Mouse (Mus musculus) hindbrain, embryonic 16.5 days (tissue): ENCODE measurements around the gene Tcaim. TPM values are rescaled to one million over a fixed set of nuclear protein-coding genes. Genes with fewer than 3 reads are reported as not detected.

Experiments
- ATAC-seq: fragments of 200-750 bp; cut with Nextera tagmentation; 2 replicates; pipeline ENCODE4 v1.8.0; 2017; ENCODE audit warnings: moderate TSS enrichment, moderate library complexity
- H3K27ac ChIP-seq: fragments of 300-500 bp; sonication (generic); 2 replicates; pipeline ENCODE4 v1.5.1; 2014; ENCODE audit warnings: low read depth, mild to moderate bottlenecking, control low read depth, low read length, moderate library complexity
- H3K27me3 ChIP-seq: fragments of 300-500 bp; sonication (generic); replicated peaks from 2 replicates; pipeline ENCODE4 v1.6.1; 2014; ENCODE audit warnings: low read length; ENCODE audit not compliant: control insufficient read depth, insufficient read depth
- H3K36me3 ChIP-seq: fragments of 300-500 bp; sonication (generic); 2 replicates; pipeline ENCODE4 v1.6.1; 2014; ENCODE audit warnings: mild to moderate bottlenecking, low read length, moderate library complexity, mixed read lengths; ENCODE audit not compliant: control insufficient read depth, insufficient read depth
- H3K4me1 ChIP-seq: fragments of 300-500 bp; sonication (generic); 2 replicates; pipeline ENCODE4 v1.6.1; 2014; ENCODE audit warnings: low read depth, low read length; ENCODE audit not compliant: control insufficient read depth, insufficient read depth
- H3K4me2 ChIP-seq: fragments of 300-500 bp; sonication (generic); 2 replicates; pipeline ENCODE4 v1.6.1; 2014; ENCODE audit warnings: mild to moderate bottlenecking, low read length, control low read depth, moderate library complexity
- H3K4me3 ChIP-seq: fragments of 300-500 bp; sonication (generic); 2 replicates; pipeline ENCODE4 v1.5.1; 2014; ENCODE audit warnings: mild to moderate bottlenecking, low read length, control low read depth, moderate library complexity
- H3K9ac ChIP-seq: fragments of 300-500 bp; sonication (generic); 2 replicates; pipeline ENCODE4 v1.6.1; 2014; ENCODE audit warnings: low read depth, mild to moderate bottlenecking, control low read depth, low read length, moderate library complexity
- H3K9me3 ChIP-seq: fragments of 300-500 bp; sonication (generic); 2 replicates; pipeline ENCODE4 v1.6.1; 2014; ENCODE audit warnings: mild to moderate bottlenecking, low read length, moderate library complexity; ENCODE audit not compliant: control insufficient read depth
- WGBS: fragments of 180-500 bp; shearing (Covaris S2); extraction: QIAGEN DNeasy Blood & Tissue Kit; methylation state at CpG from one replicate; pipeline ENCODE4 v1.1.7; 2014; 5-methylcytosine and 5-hydroxymethylcytosine counted together
- polyA plus RNA-seq: library from polyadenylated mRNA; unstranded; fragments of >200 nt; fragmentation: Nextera tagmentation; extraction: Ambion mirVana; gene quantifications from 2 replicates; pipeline ENCODE4 v1.2.1, GENCODE M21; 2015

Gene Tcaim
- 9.3 and 9.8 TPM in 2 replicates for polyA plus RNA-seq

DNA sequence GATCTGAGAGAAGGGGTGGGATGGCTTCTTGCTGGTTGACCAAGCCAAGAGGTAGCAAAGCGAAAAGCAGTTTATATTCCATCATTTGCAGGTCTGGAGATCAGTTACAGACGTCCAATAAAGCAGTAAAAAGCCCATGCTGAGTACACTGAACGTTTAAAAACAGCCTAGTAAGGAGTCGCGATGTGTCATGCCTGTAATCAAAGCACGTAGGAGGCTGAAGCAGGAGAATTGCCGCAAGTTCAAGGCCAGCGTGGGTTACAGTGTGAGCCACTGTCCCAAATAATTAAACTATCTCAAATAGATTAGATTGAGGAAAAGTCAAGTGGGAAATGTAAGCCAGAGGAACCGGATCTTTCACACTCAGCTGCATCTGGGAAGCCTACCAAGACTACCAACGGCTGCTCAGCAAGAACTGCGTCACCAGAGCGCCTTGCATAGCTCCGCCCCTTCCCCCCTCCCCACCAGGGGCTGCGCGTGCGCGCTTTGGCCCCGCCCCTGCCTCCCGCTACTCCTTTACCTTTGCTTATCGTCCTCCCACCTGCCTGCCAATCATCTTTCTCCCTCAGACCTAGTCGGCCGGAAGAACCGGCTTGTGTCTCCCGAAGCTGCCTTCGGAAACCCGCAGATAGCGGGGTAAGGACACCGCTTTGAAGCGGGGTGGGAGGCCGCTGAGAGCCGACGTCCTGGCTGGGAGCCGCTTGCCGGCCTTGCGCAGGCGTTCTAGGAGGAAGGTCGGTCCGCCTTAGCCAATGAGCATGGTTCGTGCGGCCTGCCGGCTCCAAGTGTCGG is at the start of gene Tcaim:
Tcaim (plus strand) TSS at position 487 of the 792 bp plus-strand sequence.
- peak; percentile 99 for ATAC-seq
- no peaks in the 10 kb centered on the region for H3K9me3 ChIP-seq
- H3K4me3 ChIP-seq, result peak within 1 kb of the TSS; percentile 84
- H3K4me1 ChIP-seq, result no peaks in the 10 kb centered on the region; the same call in 1 of the 2 replicates
- peak within 1 kb of the TSS; percentile 84 for H3K4me2 ChIP-seq
- H3K9ac ChIP-seq, result peak within 1 kb of the TSS; percentile 95
- H3K27ac ChIP-seq, result peak within 1 kb of the TSS; percentile 97
- WGBS, result 7% methylated on average over 40 of the region's 42 CpGs
- peaks cover 10% of the 10 kb centered on the region; the same call in 1 of the 2 replicates for H3K36me3 ChIP-seq
- no peaks in the 10 kb centered on the region for H3K27me3 ChIP-seq

DNA sequence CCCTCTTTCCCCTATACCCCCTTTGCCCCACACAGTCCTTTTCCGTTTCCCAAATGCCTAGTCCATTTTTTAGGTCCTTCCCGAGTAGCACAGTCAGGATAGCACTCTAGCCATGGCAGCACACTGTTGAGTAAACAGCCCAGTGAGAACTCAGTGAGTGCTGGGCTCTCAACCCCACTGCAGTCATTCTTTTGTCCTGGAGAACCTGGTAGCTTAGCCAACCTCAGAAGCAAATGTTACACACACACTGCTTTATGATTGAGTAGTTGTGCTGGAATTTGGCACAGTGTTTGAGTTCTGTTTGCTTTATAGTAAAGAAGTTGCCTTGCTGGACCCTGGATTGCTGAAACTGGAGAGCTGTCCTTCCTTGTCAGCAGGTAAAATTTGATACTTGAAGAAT is 47.7 kb upstream of the Tcaim start:
- H3K27me3 ChIP-seq, result no peaks in the 10 kb centered on the region
- H3K36me3 ChIP-seq, result no peaks in the 10 kb centered on the region
- no peak overlapping the region for H3K4me3 ChIP-seq
- H3K9me3 ChIP-seq, result no peaks in the 10 kb centered on the region
- 59% methylated on average over 2 of the region's 2 CpGs for WGBS
- no peak for ATAC-seq
- H3K4me1 ChIP-seq, result no peaks in the 10 kb centered on the region
- no peak overlapping the region for H3K9ac ChIP-seq
- no peak overlapping the region for H3K27ac ChIP-seq
- no peak overlapping the region for H3K4me2 ChIP-seq

DNA sequence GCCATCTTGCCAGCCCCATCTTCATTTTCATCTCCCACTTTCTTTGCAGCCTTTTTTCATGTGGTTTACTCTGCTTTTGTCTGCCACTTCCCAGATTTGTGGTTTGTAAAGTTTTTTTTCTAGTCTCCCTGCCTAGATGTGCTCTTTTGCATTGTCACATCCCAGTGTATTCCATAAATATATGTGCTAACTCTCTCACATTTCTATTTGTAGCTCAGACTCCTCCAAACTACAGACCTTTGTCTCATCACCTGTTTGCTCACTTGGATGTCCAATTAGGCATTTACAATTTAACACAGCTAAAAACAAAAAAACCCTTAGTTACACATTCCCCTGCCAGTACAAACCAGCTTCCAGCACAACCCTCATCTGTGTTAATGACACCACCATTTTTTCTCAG is 45.2 kb upstream of the Tcaim start:
- Histone ChIP-seq H3K4me3 (no peak overlapping the region), H3K27me3 (no peaks in the 10 kb centered on the region), H3K36me3 (no peaks in the 10 kb centered on the region), H3K9ac (no peak overlapping the region), H3K9me3 (no peaks in the 10 kb centered on the region), H3K27ac (no peak overlapping the region), H3K4me2 (no peak overlapping the region), H3K4me1 (no peaks in the 10 kb centered on the region)
- no peak for ATAC-seq

DNA sequence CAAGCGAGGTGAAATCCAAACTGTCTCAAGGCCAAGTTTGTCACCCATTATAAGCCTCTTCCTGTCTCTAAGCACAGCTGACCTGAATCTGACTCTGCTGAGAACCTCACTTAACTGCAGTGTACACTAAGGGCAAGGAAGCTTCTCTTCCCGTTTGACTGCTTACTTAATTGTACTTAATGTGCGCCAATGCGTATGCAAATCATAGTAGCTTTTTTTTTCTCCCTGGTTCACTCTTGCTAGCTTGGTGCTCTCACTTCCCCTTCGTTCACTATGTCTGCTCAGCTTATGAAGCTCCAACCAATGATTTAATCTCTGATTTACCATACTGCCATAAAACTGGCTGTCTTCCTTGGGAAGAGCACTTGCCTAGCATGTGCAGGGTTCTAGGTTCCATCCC is 20.1 kb upstream of the Tcaim start:
- H3K4me2 ChIP-seq, result no peak overlapping the region
- no peak for ATAC-seq
- H3K27me3 ChIP-seq, result no peaks in the 10 kb centered on the region
- H3K4me3 ChIP-seq, result no peak overlapping the region
- H3K36me3 ChIP-seq, result no peaks in the 10 kb centered on the region
- H3K4me1 ChIP-seq, result no peaks in the 10 kb centered on the region
- 75% methylated on average over 5 of the region's 5 CpGs for WGBS
- H3K9ac ChIP-seq, result no peak overlapping the region
- no peak overlapping the region for H3K27ac ChIP-seq
- no peaks in the 10 kb centered on the region for H3K9me3 ChIP-seq

DNA sequence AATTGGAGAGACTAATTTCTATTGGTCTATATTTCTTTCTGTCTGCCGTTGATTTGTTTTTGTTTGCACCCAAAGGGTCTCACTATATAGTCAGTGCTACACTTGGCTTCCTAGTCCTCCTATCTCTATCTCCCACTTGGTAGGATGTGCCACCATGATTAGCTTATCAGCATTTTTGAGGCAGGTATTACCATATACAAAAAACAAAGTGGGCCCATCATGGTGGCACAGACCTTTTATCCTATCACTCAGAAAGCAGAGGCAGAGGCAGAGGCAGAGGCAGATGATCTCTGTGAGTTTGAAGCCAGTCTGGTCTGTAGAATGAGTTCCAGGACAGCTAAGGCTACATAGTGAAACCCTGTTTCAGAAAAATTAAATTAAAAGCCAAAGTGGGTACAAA is 18.8 kb upstream of the Tcaim start:
- Histone ChIP-seq H3K4me3 (no peak overlapping the region), H3K27ac (no peak overlapping the region), H3K27me3 (no peaks in the 10 kb centered on the region), H3K4me2 (no peak overlapping the region), H3K36me3 (no peaks in the 10 kb centered on the region), H3K9me3 (no peaks in the 10 kb centered on the region), H3K4me1 (no peaks in the 10 kb centered on the region), H3K9ac (no peak overlapping the region)
- ATAC-seq, result no peak
- WGBS, result 98% methylated on average over 1 of the region's 1 CpGs

DNA sequence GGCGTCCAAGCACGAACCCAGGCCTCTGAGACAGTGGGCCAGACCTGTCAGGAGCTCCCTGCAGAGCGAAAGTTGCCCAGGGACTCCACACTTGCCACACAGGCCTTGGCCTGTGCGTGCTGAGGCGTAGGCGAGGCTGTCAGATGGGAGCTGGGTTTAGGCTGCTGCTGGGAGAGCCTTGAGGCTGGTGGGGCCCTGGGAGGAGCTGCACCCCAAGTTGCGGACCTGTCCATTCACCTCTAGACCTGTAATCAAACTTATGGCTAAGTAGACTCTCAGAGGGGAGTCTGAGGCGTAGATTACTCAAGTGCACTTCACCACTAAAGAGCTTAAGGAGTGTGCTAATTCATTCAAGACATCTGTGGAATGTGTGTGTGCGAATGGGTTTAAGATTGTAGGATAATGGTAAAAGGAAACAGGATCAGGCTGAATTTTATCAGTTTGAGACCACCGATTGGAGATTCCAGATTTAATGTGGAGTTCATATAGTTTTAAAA is 554 bp downstream of the Tcaim start:
- 17% methylated on average over 10 of the region's 10 CpGs for WGBS
- peaks cover 10% of the 10 kb centered on the region; the same call in 1 of the 2 replicates for H3K36me3 ChIP-seq
- peak overlapping the region; percentile 95 for H3K9ac ChIP-seq
- H3K4me1 ChIP-seq, result no peaks in the 10 kb centered on the region; the same call in 1 of the 2 replicates
- no peak for ATAC-seq
- no peaks in the 10 kb centered on the region for H3K27me3 ChIP-seq
- H3K4me3 ChIP-seq, result peak overlapping the region; percentile 84
- H3K9me3 ChIP-seq, result no peaks in the 10 kb centered on the region
- peak overlapping the region; percentile 97 for H3K27ac ChIP-seq
- H3K4me2 ChIP-seq, result peak overlapping the region; percentile 84

DNA sequence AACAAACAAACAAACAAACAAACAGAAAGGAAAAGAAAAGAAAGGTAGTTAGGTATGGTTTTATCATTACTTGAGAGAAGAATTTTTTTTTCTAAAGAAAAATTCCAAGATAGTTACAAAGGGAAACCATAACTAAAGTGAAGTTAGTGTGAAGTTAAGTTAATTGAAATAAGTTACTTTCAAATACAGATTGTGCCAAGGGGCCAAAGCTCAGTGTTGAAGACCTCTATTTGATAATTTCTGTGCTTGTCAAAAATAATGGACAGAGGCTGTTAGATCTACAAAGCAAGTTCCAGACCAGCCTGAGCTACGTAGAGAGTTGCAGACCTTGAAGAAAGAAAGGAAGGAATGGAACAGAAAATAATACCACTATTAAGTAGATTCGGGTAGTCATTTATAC is 1.8 kb downstream of the Tcaim start:
- no peaks in the 10 kb centered on the region; the same call in 1 of the 2 replicates for H3K4me1 ChIP-seq
- WGBS, result 95% methylated on average over 2 of the region's 2 CpGs
- ATAC-seq, result no peak

DNA sequence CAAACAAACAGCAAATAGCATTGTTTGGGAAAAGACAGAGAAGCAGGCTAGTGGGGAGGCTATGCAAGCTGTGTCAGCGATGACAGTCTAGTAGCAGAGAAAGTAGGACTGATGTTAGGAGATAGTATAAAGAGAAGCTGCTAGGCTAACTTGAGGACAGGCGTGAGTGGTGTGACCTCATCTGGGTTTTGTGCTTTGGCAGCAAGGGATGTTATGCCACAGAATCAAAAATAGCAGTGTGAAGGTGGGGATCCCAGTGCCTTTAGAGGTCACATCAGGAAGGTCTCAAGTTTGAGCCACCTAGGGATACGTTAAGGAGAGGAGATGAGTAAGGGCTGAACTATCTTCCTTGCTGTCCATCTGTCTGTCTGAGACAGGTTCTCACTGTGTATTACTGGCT is 4.9 kb downstream of the Tcaim start:
- WGBS, result 97% methylated on average over 3 of the region's 3 CpGs
- no peak for ATAC-seq

More for the DNA sequence above, 1.8 kb downstream of the Tcaim start:
- no peaks in the 10 kb centered on the region for H3K27me3 ChIP-seq
- H3K9ac ChIP-seq, result no peak overlapping the region
- no peak overlapping the region for H3K4me2 ChIP-seq
- H3K36me3 ChIP-seq, result peaks cover 12% of the 10 kb centered on the region
- no peak overlapping the region for H3K4me3 ChIP-seq
- H3K9me3 ChIP-seq, result no peaks in the 10 kb centered on the region
- no peak overlapping the region for H3K27ac ChIP-seq

DNA sequence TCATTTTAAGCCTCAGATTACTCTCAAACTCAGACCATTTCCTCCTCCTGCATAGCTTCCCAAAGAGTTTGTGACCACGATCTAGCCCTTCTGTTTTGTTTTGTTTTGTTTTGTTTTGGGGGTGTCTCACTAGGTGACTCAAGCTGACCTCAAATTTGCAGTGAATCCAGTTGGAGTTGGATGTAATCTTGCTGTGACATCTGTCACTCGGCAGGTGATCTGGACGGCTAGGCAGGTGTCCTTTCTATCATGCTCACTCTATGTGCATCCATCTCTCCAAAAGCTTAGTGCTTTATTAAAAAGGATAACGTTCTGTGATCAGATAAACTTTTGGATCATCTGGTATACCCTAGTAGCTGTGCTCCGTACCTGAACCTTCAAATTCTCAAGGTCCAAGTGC is 7.0 kb downstream of the Tcaim start:
- H3K27me3 ChIP-seq, result no peaks in the 10 kb centered on the region
- WGBS, result 84% methylated on average over 5 of the region's 5 CpGs
- H3K9ac ChIP-seq, result no peak overlapping the region
- H3K36me3 ChIP-seq, result peaks cover 19% of the 10 kb centered on the region
- no peak for ATAC-seq
- no peaks in the 10 kb centered on the region for H3K9me3 ChIP-seq
- no peak overlapping the region for H3K4me3 ChIP-seq
- H3K27ac ChIP-seq, result no peak overlapping the region
- no peaks in the 10 kb centered on the region for H3K4me1 ChIP-seq
- no peak overlapping the region for H3K4me2 ChIP-seq

More for the DNA sequence above, 4.9 kb downstream of the Tcaim start:
- Histone ChIP-seq H3K4me1 (no peaks in the 10 kb centered on the region; the same call in 1 of the 2 replicates), H3K4me3 (no peak overlapping the region), H3K4me2 (no peak overlapping the region), H3K27me3 (no peaks in the 10 kb centered on the region), H3K9me3 (no peaks in the 10 kb centered on the region), H3K27ac (no peak overlapping the region), H3K36me3 (peaks cover 19% of the 10 kb centered on the region), H3K9ac (no peak overlapping the region)
